Mouse (Mus musculus): Measurements from ENCODE around the gene BC028528. TPM values are rescaled to one million over a fixed set of nuclear protein-coding genes. Genes with fewer than 3 reads are reported as not detected.

Gene BC028528
- total and polyA plus RNA-seq, 3 experiments: 7.4 to 13.6 TPM; not detected in 1

DNA sequence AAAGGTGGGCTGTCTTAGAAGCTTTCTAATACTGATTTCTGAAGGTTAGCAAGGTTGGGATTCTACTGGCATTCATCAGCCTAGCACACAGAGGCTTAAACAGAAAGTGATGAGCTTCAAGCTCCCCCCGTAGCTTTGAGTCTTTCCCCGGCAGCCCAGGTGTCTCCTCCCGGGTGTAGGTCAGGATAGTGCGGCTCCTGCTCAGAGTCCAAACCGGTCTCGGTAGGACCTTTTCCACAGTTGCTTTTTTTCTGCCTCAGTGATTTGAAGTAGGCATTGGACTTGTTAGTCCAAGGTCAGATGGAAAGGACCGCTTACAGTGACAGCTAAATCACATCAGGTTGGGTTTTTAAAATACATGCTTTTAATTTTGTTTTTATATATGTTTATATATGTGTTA lies 40.8 kb upstream of the BC028528 start:
- no peak overlapping the region for H3K9ac ChIP-seq (ENCODE audit: control insufficient read depth, low read depth, low read length, poor library complexity, severe bottlenecking)

DNA sequence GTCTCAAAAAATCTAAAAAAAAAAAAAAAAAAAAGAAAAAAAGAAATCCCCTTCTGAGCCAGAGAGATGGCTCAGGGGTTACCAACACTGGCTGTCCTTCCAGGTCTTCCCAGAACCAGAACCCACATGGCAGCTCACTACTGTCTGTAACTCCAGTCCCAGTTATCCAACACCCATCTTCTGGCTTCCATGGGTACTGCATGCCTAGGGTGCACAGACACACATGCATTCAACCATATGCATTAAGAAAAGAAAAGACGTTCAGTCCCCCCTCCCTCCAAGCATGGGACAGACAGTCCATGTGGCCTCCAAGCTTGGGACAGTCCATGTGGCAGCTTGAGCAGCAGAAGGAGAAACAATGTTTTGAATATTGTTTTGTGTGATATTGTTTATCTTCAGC lies 40.4 kb upstream of the BC028528 start:
- no peak for TF ChIP-seq ZKSCAN1 (IDR thresholded peaks at IDR 0.05; ENCODE audit: low read depth, low read length)
- 0 out of 2 replicates have a peak, but pooled peaks have one; percentile 26 for TF ChIP-seq CHD1 (IDR thresholded peaks at IDR 0.05; ENCODE audit: low read depth, low read length)
- peak in 2 of 3 experiments; percentile 30 to 34; a peak in 3 of 6 replicates for TF ChIP-seq CTCF (IDR thresholded peaks at IDR 0.05 in 2 of 3, conservative IDR thresholded peaks at IDR 0.05 in 1 of 3; ENCODE audit: control insufficient read depth in 1 of 3, insufficient read depth in 1 of 3, low read depth in 2 of 3, low read length in 3 of 3, poor library complexity in 1 of 3, severe bottlenecking in 1 of 3)
- H3K79me2 ChIP-seq (ENCODE audit: control insufficient read depth, insufficient read depth, low read length, poor library complexity): peaks cover 49% of the 10 kb centered on the region
- H3K4me1 ChIP-seq (ENCODE audit: control insufficient read depth in 1 of 2, insufficient read depth in 2 of 2, low read length in 2 of 2): peaks cover 12 to 33% of the 10 kb centered on the region in 2 experiments
- DNase-seq (ENCODE audit: low read depth, low spot score): peak; percentile 58
- no peak overlapping the region for H3K27ac ChIP-seq (ENCODE audit: control insufficient read depth, low read depth, low read length)
- H3K4me3 ChIP-seq (ENCODE audit: control insufficient read depth in 1 of 2, insufficient read depth in 1 of 2, low read depth in 2 of 2, low read length in 2 of 2): no peak overlapping the region
- peaks cover 21 to 41% of the 10 kb centered on the region in 2 experiments for H3K36me3 ChIP-seq (ENCODE audit: control insufficient read depth in 1 of 2, insufficient read depth in 2 of 2, low read length in 2 of 2)
- no peaks in the 10 kb centered on the region for H3K27me3 ChIP-seq (ENCODE audit: control insufficient read depth in 1 of 2, insufficient read depth in 2 of 2, low read length in 2 of 2)
- no peak overlapping the region for H3K9ac ChIP-seq (ENCODE audit: control insufficient read depth, low read depth, low read length, poor library complexity, severe bottlenecking)
- no peaks in the 10 kb centered on the region for H3K9me3 ChIP-seq (replicated peaks; ENCODE audit: insufficient read depth, low read length)

More for the DNA sequence above, 40.8 kb upstream of the BC028528 start:
- DNase-seq (ENCODE audit: low read depth, low spot score): no peak
- TF ChIP-seq MEF2A (IDR thresholded peaks at IDR 0.05; ENCODE audit: extremely low read depth, insufficient replicate concordance, low read depth, low read length, poor library complexity, severe bottlenecking): no peak
- TF ChIP-seq POLR2A (IDR thresholded peaks at IDR 0.05; ENCODE audit: control insufficient read depth in 1 of 2, insufficient read depth in 1 of 2, low read depth in 1 of 2, low read length in 2 of 2, poor library complexity in 1 of 2): no peak
- TF ChIP-seq RCOR1 (IDR thresholded peaks at IDR 0.05; ENCODE audit: low read depth, low read length): no peak
- TF ChIP-seq ETS1 (IDR thresholded peaks at IDR 0.05; ENCODE audit: low read depth, low read length): no peak
- no peak for TF ChIP-seq KAT2A (conservative IDR thresholded peaks at IDR 0.05; ENCODE audit: low read depth, low read length)
- TF ChIP-seq TCF12 (IDR thresholded peaks at IDR 0.05; ENCODE audit: low read depth, low read length): no peak
- no peak for TF ChIP-seq ELF1 (IDR thresholded peaks at IDR 0.05; ENCODE audit: low read depth, low read length)
- TF ChIP-seq ZC3H11A (IDR thresholded peaks at IDR 0.05; ENCODE audit: low read depth, low read length): no peak
- TF ChIP-seq HCFC1 (IDR thresholded peaks at IDR 0.05; ENCODE audit: low read depth, low read length): no peak
- TF ChIP-seq E2F4 (IDR thresholded peaks at IDR 0.05; ENCODE audit: borderline replicate concordance, low read depth, low read length): no peak
- no peak for TF ChIP-seq CHD1 (IDR thresholded peaks at IDR 0.05; ENCODE audit: low read depth, low read length)
- no peak for TF ChIP-seq CTCF (IDR thresholded peaks at IDR 0.05 in 2 of 3, conservative IDR thresholded peaks at IDR 0.05 in 1 of 3; ENCODE audit: control insufficient read depth in 1 of 3, insufficient read depth in 1 of 3, low read depth in 2 of 3, low read length in 3 of 3, poor library complexity in 1 of 3, severe bottlenecking in 1 of 3)
- no peak for TF ChIP-seq ZNF384 (IDR thresholded peaks at IDR 0.05; ENCODE audit: low read depth, low read length)
- TF ChIP-seq MAFK (IDR thresholded peaks at IDR 0.05; ENCODE audit: borderline replicate concordance, low read depth, low read length): no peak
- TF ChIP-seq ZKSCAN1 (IDR thresholded peaks at IDR 0.05; ENCODE audit: low read depth, low read length): no peak
- TF ChIP-seq BHLHE40 (IDR thresholded peaks at IDR 0.05; ENCODE audit: borderline replicate concordance, low read depth, low read length): no peak
- no peak for TF ChIP-seq GABPA (IDR thresholded peaks at IDR 0.05; ENCODE audit: low read depth, low read length)
- H3K36me3 ChIP-seq (ENCODE audit: control insufficient read depth in 1 of 2, insufficient read depth in 2 of 2, low read length in 2 of 2): peaks cover 23 to 41% of the 10 kb centered on the region in 2 experiments
- H3K27me3 ChIP-seq (ENCODE audit: control insufficient read depth in 1 of 2, insufficient read depth in 2 of 2, low read length in 2 of 2): no peaks in the 10 kb centered on the region
- no peak overlapping the region for H3K4me3 ChIP-seq (ENCODE audit: control insufficient read depth in 1 of 2, insufficient read depth in 1 of 2, low read depth in 2 of 2, low read length in 2 of 2)
- peaks cover 12 to 33% of the 10 kb centered on the region in 2 experiments for H3K4me1 ChIP-seq (ENCODE audit: control insufficient read depth in 1 of 2, insufficient read depth in 2 of 2, low read length in 2 of 2)
- H3K79me2 ChIP-seq (ENCODE audit: control insufficient read depth, insufficient read depth, low read length, poor library complexity): peaks cover 49% of the 10 kb centered on the region
- no peaks in the 10 kb centered on the region for H3K9me3 ChIP-seq (replicated peaks; ENCODE audit: insufficient read depth, low read length)
- H3K27ac ChIP-seq (ENCODE audit: control insufficient read depth, low read depth, low read length): no peak overlapping the region
